Mouse (Mus musculus) CH12.LX (cell line): ENCODE measurements at regions not wholly inside any gene's neighbourhood (a gene's known extent, or its start where the extent isn't known, plus 50 kb on each side); places are given as distances from the start of the nearest gene placed in this dataset.

Source experiments
- DNase-seq: peaks from one replicate; pipeline ENCODE4 v3.0.0-alpha.2; 2013; ENCODE audit errors: extremely low read depth
- H3K27ac ChIP-seq: 2 replicates; pipeline ENCODE4 v1.5.1; 2012; ENCODE audit warnings: low read depth, mild to moderate bottlenecking, control low read depth, moderate library complexity; ENCODE audit not compliant: insufficient read depth
- H3K27me3 ChIP-seq: replicated peaks from 2 replicates; pipeline ENCODE3; 2012; ENCODE audit warnings: inconsistent platforms
- H3K36me3 ChIP-seq, 2 experiments: replicated peaks in 1 of 2; 2 replicates each; pipeline versions ENCODE3 to v1.6.1; 2012; ENCODE audit warnings: inconsistent platforms in 1 of 2, low read length in 1 of 2, mild to moderate bottlenecking in 1 of 2, mixed read lengths in 1 of 2, moderate library complexity in 1 of 2; ENCODE audit not compliant: control insufficient read depth in 1 of 2, insufficient read depth in 1 of 2
- H3K4me1 ChIP-seq, 2 experiments: 2 replicates each; pipeline ENCODE4 v1.6.1; 2012; ENCODE audit warnings: inconsistent platforms in 1 of 2, moderate library complexity in 1 of 2; ENCODE audit not compliant: insufficient read depth in 2 of 2, control insufficient read depth in 1 of 2
- H3K4me2 ChIP-seq: 2 replicates; pipeline ENCODE4 v1.6.1; 2012; ENCODE audit warnings: low read depth, mild to moderate bottlenecking, control low read depth; ENCODE audit not compliant: poor library complexity, insufficient read depth, severe bottlenecking
- H3K4me3 ChIP-seq, 3 experiments: fragments of 150-350 bp in 1 of 3; sonication (generic) in 1 of 3; replicated peaks in 1 of 3; 2 replicates each; pipeline versions ENCODE3 to v1.5.1; 2011 to 2012; ENCODE audit warnings: low read depth in 2 of 3, low read length in 2 of 3, mild to moderate bottlenecking in 2 of 3, moderate library complexity in 2 of 3, control low read depth in 1 of 3, improper control_type of control experiment in 1 of 3, inconsistent platforms in 1 of 3, mixed read lengths in 1 of 3; ENCODE audit not compliant: poor library complexity in 1 of 3
- H3K79me2 ChIP-seq: replicated peaks from 2 replicates; pipeline ENCODE4 v1.6.1; 2012; ENCODE audit warnings: mild to moderate bottlenecking, moderate library complexity; ENCODE audit not compliant: control insufficient read depth, poor library complexity, insufficient read depth, severe bottlenecking; ENCODE audit errors: extremely low read depth
- H3K9ac ChIP-seq: 2 replicates; pipeline ENCODE4 v1.6.1; 2012; ENCODE audit warnings: low read depth, mild to moderate bottlenecking, control low read depth, moderate library complexity; ENCODE audit not compliant: insufficient read depth
- H3K9me3 ChIP-seq: replicated peaks from 2 replicates; pipeline ENCODE3; 2012; ENCODE audit warnings: low read length, inconsistent platforms, mixed read lengths
- CHD1 ChIP-seq: IDR thresholded peaks from 2 replicates; pipeline ENCODE4 v1.6.1; 2012; ENCODE audit warnings: low read depth, low read length, improper control_type of control experiment, inconsistent platforms
- CTCF ChIP-seq, 2 experiments: IDR thresholded peaks in 1 of 2; conservative IDR thresholded peaks in 1 of 2; 2 replicates each; pipeline ENCODE4 v1.5.1; 2011 to 2012; ENCODE audit warnings: low read depth in 2 of 2, low read length in 2 of 2, improper control_type of control experiment in 1 of 2, inconsistent platforms in 1 of 2, mild to moderate bottlenecking in 1 of 2, moderate library complexity in 1 of 2
- E2F4 ChIP-seq: IDR thresholded peaks from 2 replicates; pipeline ENCODE4 v1.6.1; 2011; ENCODE audit warnings: low read depth, low read length, improper control_type of control experiment; ENCODE audit not compliant: insufficient replicate concordance
- ELF1 ChIP-seq: IDR thresholded peaks from 2 replicates; pipeline ENCODE4 v1.6.1; 2014; ENCODE audit warnings: low read depth, mild to moderate bottlenecking, inconsistent platforms, low read length, improper control_type of control experiment
- JUN ChIP-seq: IDR thresholded peaks from 2 replicates; pipeline ENCODE4 v1.6.1; 2011; ENCODE audit warnings: low read depth, mild to moderate bottlenecking, low read length, improper control_type of control experiment, moderate library complexity; ENCODE audit not compliant: insufficient read depth
- JUND ChIP-seq: conservative IDR thresholded peaks from 2 replicates; pipeline ENCODE4 v1.6.1; 2011; ENCODE audit warnings: low read depth, low read length, improper control_type of control experiment
- MAFK ChIP-seq: IDR thresholded peaks from 2 replicates; pipeline ENCODE4 v1.6.1; 2011; ENCODE audit warnings: low read length, improper control_type of control experiment; ENCODE audit not compliant: insufficient replicate concordance
- MEF2A ChIP-seq: IDR thresholded peaks from 2 replicates; pipeline ENCODE4 v1.6.1; 2014; ENCODE audit warnings: low read depth, mild to moderate bottlenecking, inconsistent platforms, low read length, improper control_type of control experiment, borderline replicate concordance
- MXI1 ChIP-seq: IDR thresholded peaks from 2 replicates; pipeline ENCODE4 v1.6.1; 2011; ENCODE audit warnings: mild to moderate bottlenecking, low read depth, low read length, improper control_type of control experiment
- NELFE ChIP-seq: IDR thresholded peaks from 2 replicates; pipeline ENCODE4 v1.6.1; 2011; ENCODE audit warnings: low read depth, low read length, improper control_type of control experiment
- PAX5 ChIP-seq: IDR thresholded peaks from 2 replicates; pipeline ENCODE4 v1.6.1; 2012; ENCODE audit warnings: low read length, inconsistent platforms, mixed read lengths
- POLR2A ChIP-seq: IDR thresholded peaks from 2 replicates; pipeline ENCODE4 v1.6.1; 2011; ENCODE audit warnings: low read depth, mild to moderate bottlenecking, improper control_type of control experiment, low read length
- POLR2AphosphoS2 ChIP-seq: IDR thresholded peaks from 2 replicates; pipeline ENCODE4 v1.6.1; 2011; ENCODE audit warnings: low read depth, low read length, improper control_type of control experiment
- RCOR1 ChIP-seq: conservative IDR thresholded peaks from 2 replicates; pipeline ENCODE4 v1.6.1; 2012; ENCODE audit warnings: low read depth, mild to moderate bottlenecking, inconsistent platforms, low read length, improper control_type of control experiment
- SIN3A ChIP-seq: IDR thresholded peaks from 2 replicates; pipeline ENCODE4 v1.6.1; 2012; ENCODE audit warnings: low read length, improper control_type of control experiment, inconsistent platforms
- UBTF ChIP-seq: IDR thresholded peaks from 2 replicates; pipeline ENCODE4 v1.6.1; 2012; ENCODE audit warnings: low read depth, mild to moderate bottlenecking, inconsistent platforms, low read length, improper control_type of control experiment, moderate library complexity
- ZC3H11A ChIP-seq: IDR thresholded peaks from 2 replicates; pipeline ENCODE4 v1.6.1; 2012; ENCODE audit warnings: low read depth, mild to moderate bottlenecking, inconsistent platforms, low read length, improper control_type of control experiment
- ZKSCAN1 ChIP-seq: IDR thresholded peaks from 2 replicates; pipeline ENCODE4 v1.6.1; 2012; ENCODE audit warnings: low read depth, inconsistent platforms, low read length, improper control_type of control experiment, borderline replicate concordance
- dilution Hi-C: fragments of 300-500 bp; cut with MboI; formaldehyde crosslinking; loops from 2 replicates; pipeline ENCODE4 v1.14.3; 2020; ENCODE audit warnings: low sequenced_read_pairs; ENCODE audit not compliant: extremely low pct_unique_long_range_greater_than_20kb, extremely low pct_ligation_motif_present
- in situ Hi-C: fragments of 300-500 bp; cut with MboI; formaldehyde crosslinking; loops from 3 replicates; pipeline ENCODE4 v1.14.3; 2019; ENCODE audit warnings: low sequenced_read_pairs, low pct_ligation_motif_present, low pct_unique_long_range_greater_than_20kb, mixed read lengths

DNA sequence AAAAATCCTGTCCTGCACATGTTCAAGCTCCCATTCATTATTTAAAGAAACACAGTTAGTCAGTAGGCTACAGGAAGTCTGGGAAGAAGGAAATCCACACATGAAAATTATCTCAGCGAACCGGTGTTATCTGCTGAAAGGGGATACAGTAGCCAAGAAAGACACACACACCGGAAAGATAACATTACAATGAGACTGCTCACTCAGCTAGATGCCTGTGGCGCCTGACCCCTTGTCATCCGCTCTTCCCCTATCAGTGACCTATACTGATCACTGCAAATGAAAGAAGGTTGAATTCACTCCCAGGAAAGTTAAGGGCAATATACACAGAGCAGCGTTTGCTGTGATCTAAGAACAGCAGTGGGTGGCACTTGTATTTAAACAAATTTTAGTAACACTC, 481.0 kb upstream of the Sox11 start:
- dilution Hi-C loops (no loop called here), in situ Hi-C loops (no loop called here)
- Histone ChIP-seq H3K79me2 (no peaks in the 10 kb centered on the region), H3K9ac (no peak overlapping the region), H3K4me3 (no peak overlapping the region), H3K27me3 (no peaks in the 10 kb centered on the region), H3K36me3 (no peaks in the 10 kb centered on the region), H3K4me2 (no peak overlapping the region), H3K4me1 (no peaks in the 10 kb centered on the region), H3K9me3 (peaks cover 49% of the 10 kb centered on the region), H3K27ac (no peak overlapping the region)
- DNase-seq, result no peak
- no peak for TF ChIP-seq CTCF (conservative IDR thresholded peaks at IDR 0.05 in 1 of 2, IDR thresholded peaks at IDR 0.05 in 1 of 2; ENCODE audit: low read depth in 2 of 2, low read length in 2 of 2)
- no peak for TF ChIP-seq ELF1

DNA sequence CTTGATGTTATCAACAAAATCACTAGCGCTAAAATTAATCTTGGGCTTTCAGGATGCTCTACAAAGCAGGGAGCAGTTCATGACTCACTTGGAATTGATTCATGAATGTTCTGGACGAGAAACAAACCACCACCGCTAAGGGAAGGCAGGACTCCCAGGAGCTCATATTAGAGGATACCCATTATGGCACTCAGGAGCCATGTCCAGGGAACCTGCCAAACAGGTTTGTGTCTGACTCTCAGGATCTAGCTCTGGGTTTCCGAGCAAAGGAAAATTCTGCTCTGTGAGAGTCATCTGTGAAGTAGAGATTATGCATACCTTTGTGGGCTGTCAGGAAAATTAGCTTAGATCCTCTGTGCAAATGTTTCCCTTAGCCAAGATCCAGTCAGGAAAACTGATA, 454.3 kb upstream of the Sox11 start:
- Histone ChIP-seq H3K27me3 (no peaks in the 10 kb centered on the region), H3K4me1 (no peaks in the 10 kb centered on the region), H3K9ac (no peak overlapping the region), H3K79me2 (no peaks in the 10 kb centered on the region), H3K36me3 (no peaks in the 10 kb centered on the region)
- no peak for DNase-seq
- in situ Hi-C loops (no loop called here), dilution Hi-C loops (no loop called here)
- no peak for TF ChIP-seq ELF1
- no peak for TF ChIP-seq RCOR1
- no peak for TF ChIP-seq MAFK
- no peak for TF ChIP-seq ZC3H11A
- TF ChIP-seq E2F4, result no peak
- no peak for TF ChIP-seq POLR2AphosphoS2
- no peak for TF ChIP-seq ZKSCAN1
- TF ChIP-seq MEF2A, result no peak
- no peak for TF ChIP-seq JUN
- no peak for TF ChIP-seq PAX5
- TF ChIP-seq JUND, result no peak
- TF ChIP-seq POLR2A, result no peak
- no peak for TF ChIP-seq SIN3A
- TF ChIP-seq, all 38 proteins: peak for 0
- H3K9me3 ChIP-seq, result peaks cover 52% of the 10 kb centered on the region
- no peak overlapping the region for H3K27ac ChIP-seq
- no peak overlapping the region for H3K4me3 ChIP-seq
- H3K4me2 ChIP-seq, result no peak overlapping the region

DNA sequence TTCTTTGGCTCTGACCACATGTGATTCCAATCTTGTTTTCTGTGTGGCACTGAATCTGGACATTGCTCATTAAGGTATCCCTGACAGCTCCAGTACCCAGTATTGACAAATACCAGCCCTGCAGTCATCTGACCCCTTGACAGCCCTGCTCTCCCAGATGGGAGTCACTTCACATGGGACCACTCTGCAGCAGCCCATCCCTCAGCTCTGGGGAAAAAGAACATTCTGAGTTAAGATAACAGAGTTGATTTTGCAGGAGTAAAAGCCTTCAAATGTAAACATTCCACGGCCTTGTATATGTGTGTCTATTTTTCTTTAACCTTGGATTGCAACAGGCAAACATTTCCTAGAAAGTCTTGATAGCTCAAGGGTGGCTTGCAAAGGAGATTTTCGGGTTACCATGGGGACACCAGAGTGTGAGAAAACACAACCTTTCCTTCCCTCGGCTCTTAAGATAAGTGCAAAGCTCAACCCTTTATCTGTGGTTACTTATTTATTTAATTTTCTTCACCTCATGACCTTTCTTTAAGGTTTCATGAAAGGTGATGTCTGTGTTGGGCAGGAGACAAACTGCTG, 444.4 kb upstream of the Sox11 start:
- Histone ChIP-seq H3K27me3 (no peaks in the 10 kb centered on the region), H3K4me1 (no peaks in the 10 kb centered on the region), H3K9ac (no peak overlapping the region), H3K4me2 (no peak overlapping the region), H3K4me3 (no peak overlapping the region), H3K36me3 (no peaks in the 10 kb centered on the region), H3K27ac (no peak overlapping the region), H3K79me2 (no peaks in the 10 kb centered on the region), H3K9me3 (peaks cover 61% of the 10 kb centered on the region)
- TF ChIP-seq NELFE (no peak), SIN3A (no peak), UBTF (no peak), JUN (no peak), CHD1 (no peak), JUND (no peak), MEF2A (no peak), RCOR1 (no peak), MXI1 (no peak)
- dilution Hi-C loops, result no loop called here
- no peak for DNase-seq
- in situ Hi-C loops, result no loop called here
